Mouse (Mus musculus) kidney, adult 2 months (tissue): ENCODE results near the gene Magi1.

Experiments
- CTCF ChIP-seq: fragments of 200-500 bp; conservative IDR thresholded peaks from 2 replicates; pipeline ENCODE4 v1.5.1; 2011; ENCODE audit warnings: low read depth, mild to moderate bottlenecking, control low read depth, low read length, moderate library complexity, mixed read lengths; ENCODE audit not compliant: insufficient read depth, insufficient read length
- POLR2A ChIP-seq: fragments of 200-500 bp; IDR thresholded peaks from one replicate; pipeline ENCODE4 v1.6.1; 2011; ENCODE audit warnings: low read depth, low read length, control low read depth

- TF ChIP-seq CTCF (no peak), POLR2A (no peak)
Measured at GRCm38 (mm10) chr6:94176705-94177104, 107.0 kb downstream of the Magi1 start.
